ENCODE assay signal across 8 mouse cellular contexts in the genomic region with DNA sequence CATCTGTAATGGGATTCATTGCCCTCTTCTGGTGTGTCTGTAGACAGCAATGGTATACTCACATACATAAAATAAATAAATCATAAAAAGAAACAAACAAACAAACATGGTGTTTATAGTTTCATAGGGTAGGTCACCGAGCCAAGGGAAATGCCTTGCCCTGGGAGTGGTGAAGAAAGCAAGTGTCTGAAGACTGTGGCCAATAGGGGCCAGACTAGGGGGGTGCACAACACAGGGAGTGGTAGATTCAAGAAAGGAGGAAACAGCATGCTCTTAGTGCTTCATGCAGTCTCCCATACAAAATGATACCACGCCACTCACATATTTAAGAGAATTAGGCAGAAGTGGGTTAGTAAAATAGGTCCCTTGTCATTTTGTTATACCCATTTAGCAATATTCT. TPM values are rescaled to one million over a fixed set of nuclear protein-coding genes. Genes with fewer than 3 reads are reported as not detected.
DNase-seq lines count a peak whose midpoint lies in the region; ATAC-seq and TF ChIP-seq lines count a peak whose summit lies in the region.

No protein-coding gene starts in this region.

- no peak overlapping the region for H3K9ac ChIP-seq in lung, embryonic 14.5 days
- H3K9ac ChIP-seq in embryonic facial prominence, embryonic 12.5 days = no peak overlapping the region
- H3K9ac ChIP-seq in intestine, embryonic 15.5 days = no peak overlapping the region
- H3K9ac ChIP-seq in neural tube, embryonic 13.5 days = no peak overlapping the region

- H3K27me3 ChIP-seq in lung, embryonic 14.5 days (ENCODE audit: insufficient read depth, low read length) = 0 out of 2 replicates have a peak, but pooled peaks cover 4% of the 10 kb centered on the region
- 0 out of 2 replicates have a peak, but pooled peaks cover 10% of the 10 kb centered on the region for H3K27me3 ChIP-seq in embryonic facial prominence, embryonic 12.5 days
- no peaks in the 10 kb centered on the region for H3K27me3 ChIP-seq in intestine, embryonic 15.5 days (replicated peaks)
- H3K27me3 ChIP-seq in neural tube, embryonic 13.5 days = peaks cover 34% of the 10 kb centered on the region

- H3K27ac ChIP-seq in lung, embryonic 14.5 days (ENCODE audit: low read depth) = no peak overlapping the region
- no peak overlapping the region for H3K27ac ChIP-seq in embryonic facial prominence, embryonic 12.5 days
- H3K27ac ChIP-seq in intestine, embryonic 15.5 days = no peak overlapping the region
- no peak overlapping the region for H3K27ac ChIP-seq in neural tube, embryonic 13.5 days (replicated peaks)

- H3K4me3 ChIP-seq in lung, embryonic 14.5 days (ENCODE audit: low read depth, low read length) = peak overlapping the region; percentile 83
- peak overlapping the region; percentile 88 for H3K4me3 ChIP-seq in embryonic facial prominence, embryonic 12.5 days
- no peak overlapping the region; the same call in 1 of the 2 replicates for H3K4me3 ChIP-seq in intestine, embryonic 15.5 days (replicated peaks)
- H3K4me3 ChIP-seq in neural tube, embryonic 13.5 days = peak overlapping the region; percentile 87

- 88% methylated on average over 2 of the region's 2 CpGs for WGBS in lung, embryonic 14.5 days
- WGBS in embryonic facial prominence, embryonic 12.5 days = 93% methylated on average over 2 of the region's 2 CpGs
- WGBS in intestine, embryonic 15.5 days = 95% methylated on average over 2 of the region's 2 CpGs
- 97% methylated on average over 2 of the region's 2 CpGs for WGBS in neural tube, embryonic 13.5 days

- 0 out of 2 replicates have a peak, but pooled peaks cover 7% of the 10 kb centered on the region for H3K4me1 ChIP-seq in lung, embryonic 14.5 days (ENCODE audit: insufficient read depth)
- peaks cover 13% of the 10 kb centered on the region for H3K4me1 ChIP-seq in embryonic facial prominence, embryonic 12.5 days
- peaks cover 9% of the 10 kb centered on the region; the same call in 1 of the 2 replicates for H3K4me1 ChIP-seq in intestine, embryonic 15.5 days (replicated peaks)
- peaks cover 22% of the 10 kb centered on the region for H3K4me1 ChIP-seq in neural tube, embryonic 13.5 days (replicated peaks)

- peak overlapping the region; percentile 81 for H3K4me2 ChIP-seq in lung, embryonic 14.5 days
- H3K4me2 ChIP-seq in embryonic facial prominence, embryonic 12.5 days (replicated peaks) = peak overlapping the region; percentile 81
- peak overlapping the region; percentile 72 for H3K4me2 ChIP-seq in intestine, embryonic 15.5 days (replicated peaks)
- H3K4me2 ChIP-seq in neural tube, embryonic 13.5 days = peak overlapping the region; percentile 87

- TF ChIP-seq CTCF in lung, embryonic 14.5 days (IDR thresholded peaks at IDR 0.05; ENCODE audit: low read depth) = no peak

- no peak for DNase-seq in lung, embryonic 14.5 days
- no peak for DNase-seq in lung, adult 18-20 months
- DNase-seq in ovary, postnatal 14 days (ENCODE audit: low spot score) = no peak
- no peak for DNase-seq in frontal cortex, postnatal 14 days (ENCODE audit: low spot score in 2 of 2)
- DNase-seq in retina, postnatal 1 day = no peak

- H3K36me3 ChIP-seq in lung, embryonic 14.5 days (ENCODE audit: insufficient read depth) = peaks cover 3% of the 10 kb centered on the region; the same call in 1 of the 2 replicates
- 0 out of 2 replicates have a peak, but pooled peaks cover 4% of the 10 kb centered on the region for H3K36me3 ChIP-seq in embryonic facial prominence, embryonic 12.5 days
- no peaks in the 10 kb centered on the region for H3K36me3 ChIP-seq in intestine, embryonic 15.5 days
- H3K36me3 ChIP-seq in neural tube, embryonic 13.5 days = peaks cover 8% of the 10 kb centered on the region; the same call in 1 of the 2 replicates

- H3K9me3 ChIP-seq in lung, embryonic 14.5 days (ENCODE audit: low read depth, low read length) = no peaks in the 10 kb centered on the region
- no peaks in the 10 kb centered on the region for H3K9me3 ChIP-seq in embryonic facial prominence, embryonic 12.5 days
- no peaks in the 10 kb centered on the region for H3K9me3 ChIP-seq in intestine, embryonic 15.5 days
- no peaks in the 10 kb centered on the region for H3K9me3 ChIP-seq in neural tube, embryonic 13.5 days

- no peak for ATAC-seq in lung, embryonic 14.5 days (ENCODE audit: insufficient read depth)
- ATAC-seq in embryonic facial prominence, embryonic 12.5 days (ENCODE audit: insufficient number of reproducible peaks, insufficient read depth, low FRiP score, low TSS enrichment) = no peak
- ATAC-seq in intestine, embryonic 15.5 days = no peak
- peak; percentile 40; the same call in 1 of the 2 replicates for ATAC-seq in neural tube, embryonic 13.5 days (ENCODE audit: low read depth)

RNA-seq across cellular contexts. Expression of gene Acad9, which starts 0.6 kb away (rescaled TPM):
- polyA plus RNA-seq in lung, embryonic 14.5 days (2014; fragmentation: Nextera tagmentation; extraction: Ambion mirVana) = 90.4 and 92.1 TPM in 2 replicates
- polyA plus RNA-seq in embryonic facial prominence, embryonic 12.5 days (2016; fragmentation: Nextera tagmentation; extraction: Ambion mirVana) = 97.9 and 98.3 TPM in 2 replicates
- 78.9 and 84.9 TPM in 2 replicates for polyA plus RNA-seq in intestine, embryonic 15.5 days (2015; fragmentation: Nextera tagmentation; extraction: Ambion mirVana)
- polyA plus RNA-seq in neural tube, embryonic 13.5 days (2015; fragmentation: Nextera tagmentation; extraction: Ambion mirVana) = 75.6 and 81.2 TPM in 2 replicates

RNA-seq across cellular contexts. Expression of gene Ccdc144b, which starts 11.8 kb away (rescaled TPM):
- not detected in 2 replicates for polyA plus RNA-seq in lung, embryonic 14.5 days (2014; fragmentation: Nextera tagmentation; extraction: Ambion mirVana)
- not detected in 2 replicates for polyA plus RNA-seq in embryonic facial prominence, embryonic 12.5 days (2016; fragmentation: Nextera tagmentation; extraction: Ambion mirVana)
- polyA plus RNA-seq in intestine, embryonic 15.5 days (2015; fragmentation: Nextera tagmentation; extraction: Ambion mirVana) = not detected in 2 replicates
- not detected in 2 replicates for polyA plus RNA-seq in neural tube, embryonic 13.5 days (2015; fragmentation: Nextera tagmentation; extraction: Ambion mirVana)
